Mouse (Mus musculus) mature B cell (primary cell): ENCODE data around the gene Dalrd3.
"Not testable (repeated sequence)": the region's sequence is repeated elsewhere in the genome, so short reads cannot be mapped to it uniquely, and the experiment has no call there.

Source experiments
- in situ Hi-C: fragments of 300-500 bp; cut with MboI; formaldehyde crosslinking; loops from 2 replicates; pipeline ENCODE4 v1.14.3; 2019

Gene Dalrd3

GRCm38 (mm10) chr9:108573774-108574690 is 4.3 kb downstream of the Dalrd3 start:
- in situ Hi-C loops, result no loop called here

- in situ Hi-C loops, result no loop called here
These were observed 5.2 kb downstream of the Dalrd3 start for GRCm38 (mm10) chr9:108574921-108575320.

- in situ Hi-C loops, result no loop called here
These were observed 5.9 kb downstream of the Dalrd3 start for GRCm38 (mm10) chr9:108575321-108576297.

- in situ Hi-C loops, result no loop called here
These were observed 7.3 kb downstream of the Dalrd3 start for GRCm38 (mm10) chr9:108577025-108577424.

- in situ Hi-C loops, result no loop called here
These were observed 8.4 kb downstream of the Dalrd3 start for GRCm38 (mm10) chr9:108577934-108578544.

- in situ Hi-C loops, result no loop called here
These were observed 9.1 kb downstream of the Dalrd3 start, which contains the start of gene Wdr6 for GRCm38 (mm10) chr9:108578545-108579343. Gene Wdr6 (minus strand): TSS chr9:108578739.

GRCm38 (mm10) chr9:108579344-108579690 is 9.6 kb downstream of the Dalrd3 start:
- in situ Hi-C loops, result no loop called here

GRCm38 (mm10) chr9:108587571-108588180 is 18.0 kb downstream of the Dalrd3 start:
- in situ Hi-C loops, result no loop called here

GRCm38 (mm10) chr9:108589229-108589628 is 19.5 kb downstream of the Dalrd3 start:
- in situ Hi-C loops, result no loop called here

GRCm38 (mm10) chr9:108591462-108591861 is 21.8 kb downstream of the Dalrd3 start:
- in situ Hi-C loops, result no loop called here

- in situ Hi-C loops, result no loop called here
These were observed 24.7 kb downstream of the Dalrd3 start for GRCm38 (mm10) chr9:108594354-108594753.

GRCm38 (mm10) chr9:108596998-108597764 is 27.5 kb downstream of the Dalrd3 start, which contains the start of gene P4htm:
Gene P4htm (minus strand): TSS chr9:108597667.
- in situ Hi-C loops, result no loop called here

- in situ Hi-C loops, result no loop called here
These were observed 29.4 kb downstream of the Dalrd3 start for GRCm38 (mm10) chr9:108599021-108599566.

GRCm38 (mm10) chr9:108600011-108600410 is 30.3 kb downstream of the Dalrd3 start:
- in situ Hi-C loops, result no loop called here

- in situ Hi-C loops, result no loop called here
These were observed 32.3 kb downstream of the Dalrd3 start for GRCm38 (mm10) chr9:108601986-108602385.

- in situ Hi-C loops, result not testable (repeated sequence)
These were observed 38.2 kb downstream of the Dalrd3 start for GRCm38 (mm10) chr9:108607929-108608328.

- in situ Hi-C loops, result no loop called here
These were observed 39.2 kb downstream of the Dalrd3 start for GRCm38 (mm10) chr9:108608889-108609288.

GRCm38 (mm10) chr9:108611488-108611887 is 41.8 kb downstream of the Dalrd3 start:
- in situ Hi-C loops, result no loop called here

GRCm38 (mm10) chr9:108617301-108617700 is 47.6 kb downstream of the Dalrd3 start:
- in situ Hi-C loops, result no loop called here
